Mouse (Mus musculus): ENCODE measurements around the gene Ptpn4. TPM values are rescaled to one million over a fixed set of nuclear protein-coding genes. Genes with fewer than 3 reads are reported as not detected.

Gene Ptpn4
- 9.7 and 13.7 TPM in 2 replicates for polyA plus RNA-seq (2012; rRNA removed)

GRCm38 (mm10) chr1:119837035-119837751 is at the start of gene Ptpn4:
Gene Ptpn4, minus strand, starts transcription at chr1:119837613.

GRCm38 (mm10) chr1:119648205-119649111 is 189.0 kb downstream of the Ptpn4 start, which contains the start of gene Epb41l5:
Gene Epb41l5, minus strand, starts transcription at chr1:119649000.

Other genes with a start within 250 kb of the Ptpn4 start
- 10.0 and 11.1 TPM in 2 replicates for gene Epb41l5, start 188.6 kb downstream of the Ptpn4 start, polyA plus RNA-seq (2012; rRNA removed)
- gene Tmem177, start 75.6 kb upstream of the Ptpn4 start, polyA plus RNA-seq (2012; rRNA removed), result 8.5 and 11.0 TPM in 2 replicates
- 0.23 and 0.25 TPM in 2 replicates for gene Cfap221, start 159.6 kb upstream of the Ptpn4 start, polyA plus RNA-seq (2012; rRNA removed)
- gene Sctr, start 169.3 kb upstream of the Ptpn4 start, polyA plus RNA-seq (2012; rRNA removed), result 1.4 and 1.5 TPM in 2 replicates
- gene Tmem37, start 236.5 kb upstream of the Ptpn4 start, polyA plus RNA-seq (2012; rRNA removed), result 4.9 and 5.7 TPM in 2 replicates